Mouse (Mus musculus) lung, postnatal 0 days (tissue): ENCODE data around the gene Med16. TPM values are rescaled to one million over a fixed set of nuclear protein-coding genes. Genes with fewer than 3 reads are reported as not detected.
A peak's percentile ranks its signal among the peaks of the same experiment; 100 is the strongest.

Experiments used
- ATAC-seq: fragments of 200-750 bp; cut with Nextera tagmentation; 2 replicates; pipeline ENCODE4 v1.8.0; 2017; ENCODE audit warnings: moderate library complexity
- DNase-seq: peaks from one replicate; pipeline ENCODE4 v3.0.0-alpha.2; 2016; ENCODE audit warnings: low spot score
- H3K27ac ChIP-seq: fragments of 300-500 bp; sonication (generic); 2 replicates; pipeline ENCODE4 v1.5.1; 2014; ENCODE audit warnings: antibody characterized with exemption, mild to moderate bottlenecking, low read length, mixed read lengths
- H3K27me3 ChIP-seq: fragments of 300-500 bp; sonication (generic); replicated peaks from 2 replicates; pipeline ENCODE4 v1.6.1; 2014; ENCODE audit warnings: low read length, mixed read lengths; ENCODE audit not compliant: insufficient read depth
- H3K36me3 ChIP-seq: fragments of 300-500 bp; sonication (generic); 2 replicates; pipeline ENCODE4 v1.6.1; 2014; ENCODE audit warnings: low read length, mixed read lengths; ENCODE audit not compliant: insufficient read depth
- H3K4me1 ChIP-seq: fragments of 300-500 bp; sonication (generic); 2 replicates; pipeline ENCODE4 v1.6.1; 2014; ENCODE audit warnings: antibody characterized with exemption, low read depth, low read length, mixed read lengths; ENCODE audit not compliant: insufficient read depth
- H3K4me2 ChIP-seq: fragments of 300-500 bp; sonication (generic); replicated peaks from 2 replicates; pipeline ENCODE4 v1.6.1; 2014; ENCODE audit warnings: low read depth, mild to moderate bottlenecking, low read length, moderate library complexity, mixed read lengths
- H3K4me3 ChIP-seq: fragments of 300-500 bp; sonication (generic); 2 replicates; pipeline ENCODE4 v1.5.1; 2014; ENCODE audit warnings: low read depth, low read length
- H3K9ac ChIP-seq: fragments of 300-500 bp; sonication (generic); replicated peaks from 2 replicates; pipeline ENCODE4 v1.6.1; 2014; ENCODE audit warnings: low read depth, mild to moderate bottlenecking
- H3K9me3 ChIP-seq: fragments of 300-500 bp; sonication (generic); 2 replicates; pipeline ENCODE4 v1.6.1; 2016; ENCODE audit warnings: low read length, mixed read lengths
- CTCF ChIP-seq: IDR thresholded peaks from 2 replicates; pipeline ENCODE4 v1.5.1; 2016; ENCODE audit warnings: antibody characterized with exemption, mild to moderate bottlenecking
- EP300 ChIP-seq: IDR thresholded peaks from 2 replicates; pipeline ENCODE4 v1.6.1; 2016; ENCODE audit warnings: antibody characterized with exemption, mild to moderate bottlenecking, control low read depth
- WGBS: fragments of 180-500 bp; shearing (Covaris S2); extraction: QIAGEN DNeasy Blood & Tissue Kit; methylation state at CpG from one replicate; pipeline ENCODE4 v1.1.7; 2014; 5-methylcytosine and 5-hydroxymethylcytosine counted together
- polyA plus RNA-seq: library from polyadenylated mRNA; unstranded; fragments of >200 nt; fragmentation: Nextera tagmentation; extraction: Ambion mirVana; gene quantifications from 2 replicates; pipeline ENCODE4 v1.2.1, GENCODE M21; 2015

The Med16 gene
- polyA plus RNA-seq, 1 experiment from 2014 or later, result 32.8 TPM

DNA sequence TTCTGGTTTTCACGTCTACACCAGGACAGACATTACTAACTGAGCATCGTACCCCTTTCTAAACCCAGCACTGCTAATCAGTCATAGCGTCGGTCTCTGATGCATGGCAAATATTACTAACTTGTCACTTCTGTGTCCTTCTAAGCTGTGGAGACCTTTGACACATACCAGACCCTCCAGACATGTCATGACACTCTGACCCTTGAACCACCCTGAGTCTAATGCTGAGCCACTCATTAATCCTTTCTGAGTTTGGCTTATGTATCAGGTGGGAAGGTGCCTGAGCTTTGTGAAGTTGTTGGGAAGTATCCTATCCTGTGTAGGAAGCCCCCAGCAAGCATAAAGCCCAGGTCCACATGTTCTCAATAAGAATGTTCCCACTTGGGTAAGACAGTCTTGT, 41.1 kb upstream of the Med16 start:
- H3K9ac ChIP-seq, result no peak overlapping the region
- H3K4me2 ChIP-seq, result no peak overlapping the region
- no peak for DNase-seq
- H3K27ac ChIP-seq, result no peak overlapping the region
- no peaks in the 10 kb centered on the region for H3K9me3 ChIP-seq
- no peak for ATAC-seq
- TF ChIP-seq CTCF, result no peak
- TF ChIP-seq EP300, result no peak
- H3K27me3 ChIP-seq, result no peaks in the 10 kb centered on the region
- 86% methylated on average over 4 of the region's 4 CpGs for WGBS
- peaks cover 31% of the 10 kb centered on the region for H3K36me3 ChIP-seq
- H3K4me3 ChIP-seq, result no peak overlapping the region
- peaks cover 18% of the 10 kb centered on the region; the same call in 1 of the 2 replicates for H3K4me1 ChIP-seq

DNA sequence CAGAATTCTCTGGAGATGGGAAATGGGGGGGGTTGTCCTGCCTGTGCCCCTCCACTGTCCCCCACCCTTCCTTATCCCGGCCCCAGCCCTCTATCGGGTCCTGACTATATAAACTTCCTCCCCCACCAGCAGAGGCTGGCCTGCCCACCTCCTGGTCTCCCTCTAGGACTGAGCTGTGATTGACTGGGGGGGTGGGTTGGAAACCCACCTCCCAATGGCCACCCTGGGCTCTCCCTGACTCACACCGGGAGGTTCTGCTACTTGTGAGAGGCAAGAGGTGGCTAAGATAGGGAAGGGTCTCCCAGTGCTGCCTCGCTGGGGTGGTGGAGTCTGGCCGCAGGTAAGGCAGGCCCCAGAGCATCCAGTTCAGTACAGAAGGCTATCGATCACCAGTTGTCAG, 38.8 kb upstream of the Med16 start:
- no peak overlapping the region for H3K27ac ChIP-seq
- H3K9me3 ChIP-seq, result no peaks in the 10 kb centered on the region
- WGBS, result 56% methylated on average over 6 of the region's 6 CpGs
- ATAC-seq, result 0 out of 2 replicates have a peak, but pooled peaks have one; percentile 11
- H3K9ac ChIP-seq, result no peak overlapping the region
- no peak overlapping the region for H3K4me3 ChIP-seq
- H3K27me3 ChIP-seq, result no peaks in the 10 kb centered on the region
- no peak for DNase-seq
- peaks cover 31% of the 10 kb centered on the region for H3K36me3 ChIP-seq
- H3K4me1 ChIP-seq, result peaks cover 22% of the 10 kb centered on the region; the same call in 1 of the 2 replicates
- H3K4me2 ChIP-seq, result no peak overlapping the region
- TF ChIP-seq CTCF (no peak), EP300 (no peak)

DNA sequence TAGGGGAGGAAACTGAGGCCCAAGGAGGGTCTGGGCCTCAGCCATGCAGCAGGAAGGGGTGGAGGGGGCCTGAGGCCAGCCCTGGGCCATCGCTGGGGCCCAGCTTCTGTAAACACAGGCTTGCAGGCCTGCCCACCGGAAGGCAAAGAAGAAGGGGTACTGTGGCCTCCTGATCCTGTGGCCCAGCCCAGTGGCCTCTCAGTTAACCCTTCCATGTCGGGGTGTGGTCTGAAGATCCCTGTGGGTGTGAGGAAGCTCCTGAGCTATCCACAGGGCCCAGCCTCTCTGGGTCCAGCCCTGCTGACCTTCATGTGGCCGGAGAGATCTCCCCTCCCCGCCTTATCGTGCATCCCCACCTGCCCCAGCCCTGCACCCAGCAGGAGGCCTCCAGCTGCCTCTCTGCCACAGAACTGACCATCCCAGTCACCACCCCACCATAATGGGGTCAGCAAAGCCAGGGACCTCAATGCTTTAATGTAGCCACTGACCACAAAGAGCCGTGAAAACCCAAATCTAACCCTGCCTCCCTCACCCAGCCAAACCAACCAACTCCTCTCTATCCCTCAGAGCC, 38.1 kb upstream of the Med16 start:
- Histone ChIP-seq H3K27me3 (no peaks in the 10 kb centered on the region), H3K9ac (no peak overlapping the region), H3K4me3 (no peak overlapping the region), H3K27ac (peak overlapping the region; percentile 84; the same call in 1 of the 2 replicates), H3K36me3 (peaks cover 30% of the 10 kb centered on the region), H3K4me2 (0 out of 2 replicates have a peak overlapping the region, but pooled peaks have one; percentile 19), H3K9me3 (no peaks in the 10 kb centered on the region), H3K4me1 (peaks cover 22% of the 10 kb centered on the region; the same call in 1 of the 2 replicates)
- ATAC-seq (peak; percentile 9; the same call in 1 of the 2 replicates), DNase-seq (peak; percentile 42)
- 22% methylated on average over 7 of the region's 7 CpGs for WGBS
- no peak for TF ChIP-seq CTCF
- TF ChIP-seq EP300, result no peak

DNA sequence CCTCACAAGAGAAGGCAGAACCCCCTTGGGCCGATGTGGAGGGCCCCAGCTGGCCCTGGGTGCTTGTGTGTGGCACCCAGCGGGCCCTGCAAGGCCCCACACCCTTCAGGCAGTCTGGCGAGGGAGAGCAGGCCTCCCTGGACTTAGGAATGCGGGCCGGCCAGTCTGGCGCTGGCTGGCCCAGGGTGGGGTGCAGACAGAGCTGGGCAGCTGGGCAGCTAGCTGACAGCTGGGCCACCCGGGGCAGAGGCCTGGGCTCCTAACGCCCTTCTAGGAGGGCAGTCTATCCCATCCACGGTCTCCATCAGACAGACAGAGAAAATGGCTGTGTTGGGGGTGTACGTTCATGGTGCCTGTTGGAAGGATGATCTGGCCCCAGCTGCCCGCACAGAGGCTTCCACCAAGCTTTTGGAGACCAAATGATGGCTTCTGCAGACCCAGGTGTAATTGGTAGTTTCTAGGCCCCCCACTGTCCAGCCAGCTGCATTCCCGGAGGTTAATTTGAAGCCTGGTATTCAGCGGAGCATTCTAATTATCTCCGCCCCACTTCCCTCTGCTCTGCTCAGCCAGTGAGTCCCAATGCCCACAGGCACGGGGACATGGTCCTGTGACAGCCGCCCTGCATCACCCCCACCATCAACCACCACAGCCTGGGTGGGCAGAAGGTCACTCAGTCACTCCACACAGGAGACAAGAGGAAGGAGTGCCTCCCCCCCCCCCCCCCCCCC, 36.9 kb upstream of the Med16 start:
- H3K4me3 ChIP-seq, result no peak overlapping the region
- peak overlapping the region; percentile 84 for H3K27ac ChIP-seq
- H3K27me3 ChIP-seq, result no peaks in the 10 kb centered on the region
- H3K4me1 ChIP-seq, result peaks cover 22% of the 10 kb centered on the region; the same call in 1 of the 2 replicates
- TF ChIP-seq CTCF, result no peak
- TF ChIP-seq EP300, result no peak
- 37% methylated on average over 16 of the region's 16 CpGs for WGBS
- peaks cover 22% of the 10 kb centered on the region; the same call in 1 of the 2 replicates for H3K36me3 ChIP-seq
- H3K9me3 ChIP-seq, result no peaks in the 10 kb centered on the region
- H3K9ac ChIP-seq, result no peak overlapping the region
- ATAC-seq, result peak; percentile 89
- DNase-seq, result peak; percentile 77
- peak overlapping the region; percentile 25; the same call in 1 of the 2 replicates for H3K4me2 ChIP-seq

DNA sequence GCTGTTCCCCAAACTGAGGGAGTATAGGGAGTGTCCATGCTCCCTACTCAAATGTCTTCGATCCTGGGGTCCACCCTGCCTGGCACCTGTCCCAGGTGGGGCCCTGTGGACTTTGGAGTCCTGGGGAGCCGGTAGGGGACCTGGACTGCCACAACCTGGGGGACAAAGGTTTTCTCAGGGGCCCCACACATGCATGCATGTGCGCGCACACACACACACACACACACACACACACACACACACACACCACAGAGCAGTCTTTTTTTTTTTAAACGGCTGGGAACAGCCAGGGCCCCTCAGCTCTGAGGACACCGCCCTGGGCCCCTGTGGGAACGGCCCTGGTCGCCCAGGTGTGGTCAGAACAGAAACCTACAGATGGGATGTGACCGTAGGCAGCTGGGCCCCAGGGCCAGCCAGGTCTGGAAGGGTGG, 34.8 kb upstream of the Med16 start:
- H3K27ac ChIP-seq, result no peak overlapping the region
- no peaks in the 10 kb centered on the region for H3K9me3 ChIP-seq
- 0 out of 2 replicates have a peak, but pooled peaks cover 2% of the 10 kb centered on the region for H3K36me3 ChIP-seq
- peaks cover 22% of the 10 kb centered on the region; the same call in 1 of the 2 replicates for H3K4me1 ChIP-seq
- no peak for TF ChIP-seq EP300
- no peak for TF ChIP-seq CTCF
- ATAC-seq, result no peak
- no peak for DNase-seq
- no peak overlapping the region for H3K4me3 ChIP-seq
- no peak overlapping the region for H3K9ac ChIP-seq
- H3K27me3 ChIP-seq, result no peaks in the 10 kb centered on the region
- WGBS, result 55% methylated on average over 9 of the region's 9 CpGs
- H3K4me2 ChIP-seq, result no peak overlapping the region

DNA sequence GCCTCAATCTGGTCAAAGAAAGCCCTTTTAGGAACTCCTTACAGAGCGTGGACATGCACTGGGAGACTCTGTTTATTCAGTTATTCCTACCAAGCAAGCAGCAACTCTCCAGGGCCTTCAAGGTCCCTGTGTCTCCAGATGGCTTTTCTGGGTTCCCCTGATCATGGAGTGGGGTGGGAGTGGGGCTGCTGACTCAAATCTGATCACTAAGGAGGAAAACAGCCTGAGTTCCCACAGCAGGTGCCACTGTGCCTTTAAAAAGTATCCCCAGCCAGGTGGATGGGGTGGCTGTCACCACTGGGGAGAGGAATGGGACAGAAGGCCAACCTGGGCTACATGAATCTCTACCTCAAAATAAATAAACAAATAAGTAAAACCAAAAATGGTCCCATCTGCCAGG, 34.3 kb upstream of the Med16 start:
- WGBS, result 80% methylated on average over 1 of the region's 1 CpGs
- no peak for ATAC-seq
- no peak overlapping the region for H3K4me3 ChIP-seq
- no peaks in the 10 kb centered on the region for H3K36me3 ChIP-seq
- no peak overlapping the region for H3K4me2 ChIP-seq
- TF ChIP-seq CTCF (no peak), EP300 (no peak)
- H3K9ac ChIP-seq, result no peak overlapping the region
- H3K4me1 ChIP-seq, result peaks cover 25% of the 10 kb centered on the region; the same call in 1 of the 2 replicates
- DNase-seq, result no peak
- H3K27ac ChIP-seq, result no peak overlapping the region
- no peaks in the 10 kb centered on the region for H3K27me3 ChIP-seq
- no peaks in the 10 kb centered on the region for H3K9me3 ChIP-seq
